Mouse (Mus musculus) neural tube, embryonic 11.5 days (tissue): ENCODE measurements around the gene Gpatch11. TPM values are rescaled to one million over a fixed set of nuclear protein-coding genes. Genes with fewer than 3 reads are reported as not detected.
A peak's percentile ranks its signal among the peaks of the same experiment; 100 is the strongest.
"Not testable (repeated sequence)": the region's sequence is repeated elsewhere in the genome, so short reads cannot be mapped to it uniquely, and the experiment has no call there.

Source experiments
- ATAC-seq: fragments of 200-750 bp; cut with Nextera tagmentation; 2 replicates; pipeline ENCODE4 v1.8.0; 2017; ENCODE audit warnings: moderate number of reproducible peaks, mild to moderate bottlenecking, moderate TSS enrichment, moderate library complexity; ENCODE audit not compliant: insufficient read depth, low FRiP score, low TSS enrichment
- DNase-seq: peaks from one replicate; pipeline ENCODE4 v3.0.0-alpha.2; 2015; ENCODE audit warnings: low spot score
- H3K27ac ChIP-seq: fragments of 300-500 bp; sonication (generic); 2 replicates; pipeline ENCODE4 v1.5.1; 2014; ENCODE audit warnings: low read depth, mild to moderate bottlenecking, low read length
- H3K27me3 ChIP-seq: fragments of 300-500 bp; sonication (generic); 2 replicates; pipeline ENCODE4 v1.6.1; 2014; ENCODE audit warnings: mild to moderate bottlenecking, low read length, mixed read lengths; ENCODE audit not compliant: control insufficient read depth, insufficient read depth
- H3K36me3 ChIP-seq: fragments of 300-500 bp; sonication (generic); 2 replicates; pipeline ENCODE4 v1.6.1; 2014; ENCODE audit warnings: mild to moderate bottlenecking, low read length, moderate library complexity, mixed read lengths; ENCODE audit not compliant: control insufficient read depth, insufficient read depth
- H3K4me1 ChIP-seq: fragments of 300-500 bp; sonication (generic); 2 replicates; pipeline ENCODE4 v1.6.1; 2014; ENCODE audit warnings: low read length, mixed read lengths; ENCODE audit not compliant: control insufficient read depth, insufficient read depth
- H3K4me2 ChIP-seq: fragments of 300-500 bp; sonication (generic); 2 replicates; pipeline ENCODE4 v1.6.1; 2014; ENCODE audit warnings: low read depth, mild to moderate bottlenecking, moderate library complexity
- H3K4me3 ChIP-seq: fragments of 300-500 bp; sonication (generic); 2 replicates; pipeline ENCODE4 v1.5.1; 2014; ENCODE audit warnings: low read depth, low read length
- H3K9ac ChIP-seq: fragments of 300-500 bp; sonication (generic); 2 replicates; pipeline ENCODE4 v1.6.1; 2014; ENCODE audit warnings: mild to moderate bottlenecking, low read length
- H3K9me3 ChIP-seq: fragments of 300-500 bp; sonication (generic); 2 replicates; pipeline ENCODE4 v1.6.1; 2016; ENCODE audit warnings: low read length; ENCODE audit not compliant: control insufficient read depth
- WGBS: fragments of 180-500 bp; shearing (Covaris S2); extraction: QIAGEN DNeasy Blood & Tissue Kit; methylation state at CpG from one replicate; pipeline ENCODE4 v1.1.7; 2014; 5-methylcytosine and 5-hydroxymethylcytosine counted together
- polyA plus RNA-seq: library from polyadenylated mRNA; unstranded; fragments of >200 nt; fragmentation: Nextera tagmentation; extraction: Ambion mirVana; gene quantifications from 2 replicates; pipeline ENCODE4 v1.2.1, GENCODE M21; 2014

Gpatch11 gene
- 35.2 and 46.4 TPM in 2 replicates for polyA plus RNA-seq

DNA sequence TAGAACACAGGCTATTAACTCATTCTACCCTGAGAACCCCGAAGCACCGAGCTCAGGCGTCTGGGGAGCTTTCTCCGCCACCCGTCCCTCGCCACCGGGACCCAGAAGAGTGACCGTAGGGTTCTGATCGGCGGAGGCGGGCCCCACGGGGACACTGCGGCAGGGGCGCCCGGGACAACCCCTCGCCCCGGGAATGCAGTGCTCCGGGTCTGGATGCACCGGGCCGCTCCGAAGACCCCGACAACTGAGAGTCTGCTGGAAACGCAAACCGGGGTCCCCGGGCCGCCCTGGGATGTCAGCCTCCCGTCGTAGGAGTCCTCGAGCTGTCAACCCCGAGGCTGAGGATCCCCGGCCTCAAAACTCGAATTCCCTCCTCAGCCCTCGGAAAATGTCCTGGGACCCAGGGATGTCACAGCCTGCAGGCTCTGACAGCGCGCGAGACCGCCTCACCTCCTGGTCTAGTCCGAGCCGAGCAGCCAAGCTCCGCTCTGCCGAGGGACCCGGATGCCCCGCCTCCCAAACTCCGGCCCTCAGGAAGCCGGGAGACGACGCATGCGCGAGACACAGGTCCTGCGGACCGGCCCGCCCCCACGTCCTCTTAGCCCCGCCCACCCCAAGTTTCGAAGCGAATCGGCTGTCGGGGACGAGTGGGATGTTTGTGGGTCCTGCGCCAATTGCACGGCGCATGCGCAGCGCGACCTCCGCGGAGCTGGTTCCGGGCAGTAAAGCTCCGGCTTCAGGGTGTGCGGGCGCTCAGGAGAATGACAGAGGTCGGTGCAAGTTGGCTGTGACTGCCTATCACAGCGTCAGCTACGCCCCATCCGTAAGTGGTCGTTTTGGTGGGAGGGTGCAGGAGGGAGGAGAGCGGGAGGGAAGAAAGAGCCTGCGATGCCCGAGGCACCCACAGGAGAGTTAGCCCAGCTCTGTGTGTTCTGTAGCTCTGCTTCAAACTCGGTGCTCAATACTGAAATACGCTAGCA, at the start of gene Gpatch11, which contains the start of gene Heatr5b:
Gene Gpatch11, plus strand, starts transcription at position 712 of the 980 bp plus-strand sequence.
Gene Heatr5b, minus strand, starts transcription at position 509 of the 980 bp plus-strand sequence.
- Histone ChIP-seq H3K27me3 (no peaks in the 10 kb centered on the region), H3K27ac (peak within 1 kb of the TSS; percentile 75), H3K9ac (peak within 1 kb of the TSS; percentile 68), H3K9me3 (no peaks in the 10 kb centered on the region), H3K4me1 (peaks cover 4% of the 10 kb centered on the region; the same call in 1 of the 2 replicates), H3K36me3 (peaks cover 3% of the 10 kb centered on the region; the same call in 1 of the 2 replicates), H3K4me3 (peak within 1 kb of the TSS; percentile 80), H3K4me2 (peak within 1 kb of the TSS; percentile 74)
- ATAC-seq (peak; percentile 98), DNase-seq (peak; percentile 99)
- WGBS: under 1% methylated on average over 70 of the region's 81 CpGs

DNA sequence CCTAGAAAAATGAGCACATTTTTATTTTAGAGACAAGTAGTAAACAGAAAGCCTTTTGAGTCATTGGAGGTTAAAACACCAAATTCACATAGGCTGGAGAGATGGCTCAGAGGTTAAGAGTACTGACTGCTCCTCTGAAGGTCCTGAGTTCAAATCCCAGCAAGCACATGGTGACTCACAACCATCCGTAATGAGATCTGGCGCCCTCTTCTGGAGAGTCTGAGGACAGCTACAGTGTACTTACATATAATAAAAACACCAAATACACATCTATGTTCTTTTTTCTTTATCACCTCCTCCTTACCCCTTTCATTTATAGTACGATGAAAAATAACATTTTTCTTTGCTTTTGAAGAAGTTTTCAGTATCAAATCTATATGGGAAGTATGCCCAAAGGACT, 47.1 kb upstream of the Gpatch11 start:
- WGBS: 77% methylated on average over 3 of the region's 3 CpGs
- not testable (repeated sequence) for H3K27me3 ChIP-seq, H3K4me3 ChIP-seq, H3K36me3 ChIP-seq, H3K9me3 ChIP-seq, DNase-seq, ATAC-seq, H3K4me1 ChIP-seq, H3K27ac ChIP-seq, H3K4me2 ChIP-seq, H3K9ac ChIP-seq

DNA sequence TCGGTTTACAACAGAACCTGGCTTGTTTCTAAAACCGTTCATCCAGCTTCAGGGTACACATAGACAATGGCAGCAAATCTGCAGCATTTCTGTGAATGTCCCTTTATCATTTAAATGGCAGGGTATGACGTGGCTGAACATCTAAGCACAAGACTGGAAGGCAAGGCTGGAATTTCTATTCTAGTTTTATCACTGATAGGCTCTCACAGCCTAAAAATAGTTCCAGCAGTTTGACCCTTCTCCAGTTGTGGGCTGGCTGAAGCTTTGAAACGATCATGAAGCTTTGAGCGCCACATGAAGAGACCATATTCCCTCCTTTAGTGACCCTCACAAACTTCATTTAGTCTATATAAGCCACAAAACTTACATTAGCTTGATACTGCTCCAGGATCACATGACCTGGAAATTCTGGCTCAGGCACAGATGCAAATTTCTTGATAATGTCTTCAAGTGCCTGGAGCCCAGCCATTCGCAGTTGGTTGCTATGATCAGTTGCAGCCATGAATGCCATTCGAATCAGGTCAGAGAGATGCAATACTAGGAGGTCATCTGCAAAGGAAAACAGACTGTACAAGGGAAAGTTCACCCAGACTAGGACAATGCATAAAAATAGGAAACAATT, 44.2 kb upstream of the Gpatch11 start:
- WGBS: 82% methylated on average over 7 of the region's 7 CpGs
- ATAC-seq: no peak

DNA sequence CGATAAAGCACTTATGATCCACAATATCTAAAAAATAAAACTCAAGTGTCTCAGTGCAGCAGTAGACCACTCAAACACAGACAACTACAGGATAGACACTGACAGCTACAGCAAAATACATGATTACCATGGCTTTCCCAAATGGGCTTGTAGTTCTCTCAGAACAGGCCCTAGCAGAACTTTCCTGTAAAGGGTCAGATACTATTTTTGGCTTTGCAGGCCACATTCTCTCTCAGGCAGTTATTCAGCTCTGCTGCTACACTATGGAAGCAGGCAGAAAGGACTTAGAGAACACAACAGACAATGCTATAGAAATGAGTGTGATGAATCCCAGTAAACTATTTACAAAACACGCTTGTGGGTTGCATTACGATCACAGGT, 43.7 kb upstream of the Gpatch11 start:
- Histone ChIP-seq H3K27me3 (no peaks in the 10 kb centered on the region), H3K9me3 (no peaks in the 10 kb centered on the region), H3K27ac (no peak overlapping the region), H3K36me3 (peaks cover 3% of the 10 kb centered on the region; the same call in 1 of the 2 replicates), H3K9ac (no peak overlapping the region), H3K4me3 (no peak overlapping the region), H3K4me1 (no peaks in the 10 kb centered on the region), H3K4me2 (no peak overlapping the region)
- WGBS: 97% methylated on average over 3 of the region's 3 CpGs
- DNase-seq: no peak
- ATAC-seq: no peak

More for the DNA sequence above, 44.2 kb upstream of the Gpatch11 start:
- no peak for DNase-seq
- H3K4me3 ChIP-seq: no peak overlapping the region
- no peak overlapping the region for H3K4me2 ChIP-seq
- no peak overlapping the region for H3K27ac ChIP-seq
- H3K36me3 ChIP-seq: peaks cover 3% of the 10 kb centered on the region; the same call in 1 of the 2 replicates
- no peaks in the 10 kb centered on the region for H3K9me3 ChIP-seq
- H3K9ac ChIP-seq: no peak overlapping the region
- no peaks in the 10 kb centered on the region for H3K27me3 ChIP-seq
- H3K4me1 ChIP-seq: no peaks in the 10 kb centered on the region

DNA sequence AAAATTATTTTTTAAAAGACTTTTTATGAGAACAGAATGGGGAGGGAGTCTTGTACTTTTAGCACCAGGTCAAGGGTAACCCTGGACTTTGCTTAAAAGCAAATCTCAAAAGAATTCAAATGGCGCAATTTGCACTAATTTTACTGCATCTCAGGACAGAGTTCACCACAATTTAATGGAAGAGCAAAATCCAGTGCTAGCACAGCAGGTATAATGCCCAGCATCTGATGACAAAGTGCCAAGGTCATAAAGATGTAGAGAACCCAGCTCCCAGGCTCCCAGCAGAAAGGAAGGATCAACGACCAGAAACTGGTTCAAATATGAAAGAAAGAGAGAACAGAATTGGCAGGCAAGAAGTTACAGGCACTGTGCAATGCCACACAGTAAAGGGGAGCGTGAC, 43.2 kb upstream of the Gpatch11 start:
- no peak overlapping the region for H3K4me3 ChIP-seq
- no peaks in the 10 kb centered on the region for H3K27me3 ChIP-seq
- no peak for DNase-seq
- no peak for ATAC-seq
- H3K36me3 ChIP-seq: peaks cover 3% of the 10 kb centered on the region; the same call in 1 of the 2 replicates
- H3K9me3 ChIP-seq: no peaks in the 10 kb centered on the region
- 93% methylated on average over 3 of the region's 3 CpGs for WGBS
- no peak overlapping the region for H3K27ac ChIP-seq
- no peak overlapping the region for H3K9ac ChIP-seq
- no peak overlapping the region for H3K4me2 ChIP-seq
- no peaks in the 10 kb centered on the region for H3K4me1 ChIP-seq

DNA sequence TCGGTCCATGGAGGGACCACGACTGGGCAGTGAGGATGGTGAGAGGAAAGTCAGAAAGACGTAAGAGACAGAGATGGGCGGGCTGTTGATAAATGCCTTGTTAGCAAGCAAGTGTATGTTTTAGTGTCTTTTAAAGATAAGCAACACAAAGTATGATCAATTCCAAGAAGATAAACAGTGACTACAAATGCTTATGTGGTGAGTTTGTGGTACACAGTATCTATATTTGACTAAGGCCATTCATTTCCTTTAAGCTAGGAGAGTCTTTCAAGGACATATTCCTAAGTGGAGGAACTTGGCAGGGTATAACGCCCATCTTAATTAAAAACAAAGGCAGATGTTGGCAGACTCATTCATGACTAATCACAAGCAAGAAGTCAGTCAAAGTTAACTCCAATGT, 41.0 kb upstream of the Gpatch11 start:
- ATAC-seq (no peak), DNase-seq (no peak)
- Histone ChIP-seq H3K4me3 (no peak overlapping the region), H3K9ac (no peak overlapping the region), H3K9me3 (no peaks in the 10 kb centered on the region), H3K27me3 (no peaks in the 10 kb centered on the region), H3K36me3 (peaks cover 3% of the 10 kb centered on the region; the same call in 1 of the 2 replicates), H3K4me1 (no peaks in the 10 kb centered on the region), H3K4me2 (no peak overlapping the region), H3K27ac (no peak overlapping the region)
- WGBS: 87% methylated on average over 5 of the region's 5 CpGs

DNA sequence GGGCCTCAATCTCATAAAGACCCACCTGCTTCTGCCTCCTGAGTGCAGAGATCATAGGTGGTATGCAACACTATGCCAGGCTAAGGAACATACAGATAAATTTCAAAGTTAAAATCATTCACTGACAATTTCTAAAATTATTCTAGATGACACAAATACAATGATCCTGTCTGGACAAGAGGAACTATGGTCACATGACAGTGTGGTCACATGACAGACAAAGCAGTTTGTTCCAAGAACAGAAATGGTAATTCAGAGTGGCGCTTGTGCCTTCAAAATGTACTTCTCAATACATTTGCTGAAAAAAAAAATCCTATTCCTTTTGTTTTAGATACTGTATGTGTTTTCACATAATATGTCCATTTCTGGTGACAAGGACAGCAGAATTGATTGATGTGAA, 38.1 kb upstream of the Gpatch11 start:
- Histone ChIP-seq H3K4me1 (no peaks in the 10 kb centered on the region), H3K27me3 (no peaks in the 10 kb centered on the region), H3K4me2 (no peak overlapping the region), H3K27ac (no peak overlapping the region), H3K36me3 (no peaks in the 10 kb centered on the region), H3K9me3 (no peaks in the 10 kb centered on the region), H3K4me3 (no peak overlapping the region), H3K9ac (no peak overlapping the region)
- WGBS: 93% methylated on average over 1 of the region's 1 CpGs
- ATAC-seq: no peak
- DNase-seq: no peak

DNA sequence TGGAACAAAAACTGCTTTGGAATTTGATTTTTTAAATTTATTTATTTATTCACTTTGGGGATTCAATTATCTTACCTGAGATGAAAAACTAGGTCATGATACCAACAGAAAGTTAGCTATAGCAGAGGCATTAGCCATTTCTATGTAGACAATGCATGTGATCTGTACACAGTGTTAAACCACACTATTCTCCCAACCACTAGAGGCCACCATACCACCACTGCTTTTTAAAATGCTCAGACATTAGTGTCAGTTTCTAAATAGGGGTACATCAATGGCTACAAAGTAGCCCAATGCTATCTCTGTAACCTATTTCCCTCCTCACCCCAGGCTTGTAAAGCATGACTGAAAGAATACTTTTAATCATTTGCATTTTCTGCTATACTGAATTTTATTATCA, 26.3 kb upstream of the Gpatch11 start:
- Histone ChIP-seq H3K4me1 (no peaks in the 10 kb centered on the region), H3K4me3 (no peak overlapping the region), H3K36me3 (peaks cover 2% of the 10 kb centered on the region; the same call in 1 of the 2 replicates), H3K9me3 (no peaks in the 10 kb centered on the region), H3K9ac (no peak overlapping the region), H3K4me2 (no peak overlapping the region), H3K27ac (no peak overlapping the region), H3K27me3 (no peaks in the 10 kb centered on the region)
- DNase-seq: no peak
- no peak for ATAC-seq
